Mouse (Mus musculus) lung, adult 2 months (tissue): ENCODE data around the gene Gm20662.

ENCODE experiments used
- CTCF ChIP-seq: fragments of 200-500 bp; IDR thresholded peaks from 2 replicates; pipeline ENCODE4 v1.5.1; 2011; ENCODE audit warnings: mild to moderate bottlenecking, low read length, control low read depth; ENCODE audit not compliant: insufficient read depth
- POLR2A ChIP-seq: fragments of 200-500 bp; IDR thresholded peaks from 2 replicates; pipeline ENCODE4 v1.6.1; 2011; ENCODE audit warnings: low read depth, mild to moderate bottlenecking, control low read depth, low read length, borderline replicate concordance; ENCODE audit errors: extremely low read depth

GRCm38 (mm10) chr9:108046582-108046981 is 50.4 kb downstream of the Gm20662 start:
- TF ChIP-seq CTCF (no peak), POLR2A (no peak)
